Mouse (Mus musculus) yolk sac, embryonic 10.5 days (tissue): ENCODE measurements around the gene Kdr.
A peak's percentile ranks its signal among the peaks of the same experiment; 100 is the strongest.

ENCODE experiments used
- DNase-seq: peaks from one replicate; pipeline ENCODE4 v3.0.0-alpha.2; 2017; ENCODE audit warnings: low spot score

Gene Kdr

DNA sequence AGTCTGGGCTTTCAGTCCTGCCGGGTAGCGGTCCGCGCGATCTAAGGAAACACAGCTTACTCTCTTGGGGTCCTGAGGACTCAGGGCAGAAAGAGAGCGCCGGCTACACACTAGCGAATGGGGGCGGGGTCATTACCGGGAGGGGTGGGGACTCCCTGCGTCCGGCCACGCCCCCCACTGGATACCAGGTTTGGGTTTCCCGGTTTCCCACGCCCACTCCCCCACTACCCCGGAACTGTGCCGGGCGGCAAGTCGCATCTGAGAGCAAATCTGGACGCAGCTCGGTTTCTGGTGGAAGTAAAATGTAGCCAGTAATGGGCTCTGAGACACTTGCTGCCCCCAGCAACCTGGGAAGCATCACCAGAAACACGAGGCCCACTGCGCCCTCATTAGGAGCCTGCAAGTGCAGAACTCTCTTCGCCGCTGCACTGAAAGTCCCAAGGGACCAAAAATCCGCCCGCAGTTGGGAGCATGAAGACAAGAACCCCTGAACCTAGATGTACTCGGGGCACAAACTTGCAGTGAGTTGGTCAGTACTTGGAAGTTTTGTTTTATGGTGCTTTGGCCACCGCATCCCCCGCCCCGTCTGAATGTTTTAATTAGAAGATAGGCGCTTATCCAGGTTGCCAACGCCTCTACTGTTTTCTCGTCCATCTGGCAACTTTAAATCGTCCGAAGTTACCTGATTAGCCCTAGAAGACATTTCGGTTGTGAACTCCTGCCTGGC lies at the start of gene Kdr:
Kdr (minus strand) TSS at position 85 of the 727 bp plus-strand sequence.
- DNase-seq = peak; percentile 83

DNA sequence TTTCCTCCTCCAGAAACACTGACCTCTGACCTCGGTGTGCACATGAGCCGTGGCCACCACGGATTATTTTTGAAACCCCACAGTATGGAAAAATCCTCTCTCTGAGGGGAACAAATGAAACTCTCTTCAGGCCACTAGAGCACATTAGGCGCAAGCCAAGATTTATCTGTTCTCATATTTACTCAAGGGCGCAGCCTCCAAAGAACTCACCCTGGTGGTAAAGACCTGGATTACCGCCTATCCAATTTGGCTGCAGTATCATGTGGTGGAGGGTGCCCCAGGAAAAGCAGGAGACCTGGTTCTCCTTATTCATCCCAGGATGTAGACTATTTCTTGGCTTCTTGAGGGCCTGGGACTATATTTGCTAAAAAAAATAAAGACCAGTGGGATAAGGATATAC lies 48.5 kb upstream of the Kdr start:
- no peak for DNase-seq

DNA sequence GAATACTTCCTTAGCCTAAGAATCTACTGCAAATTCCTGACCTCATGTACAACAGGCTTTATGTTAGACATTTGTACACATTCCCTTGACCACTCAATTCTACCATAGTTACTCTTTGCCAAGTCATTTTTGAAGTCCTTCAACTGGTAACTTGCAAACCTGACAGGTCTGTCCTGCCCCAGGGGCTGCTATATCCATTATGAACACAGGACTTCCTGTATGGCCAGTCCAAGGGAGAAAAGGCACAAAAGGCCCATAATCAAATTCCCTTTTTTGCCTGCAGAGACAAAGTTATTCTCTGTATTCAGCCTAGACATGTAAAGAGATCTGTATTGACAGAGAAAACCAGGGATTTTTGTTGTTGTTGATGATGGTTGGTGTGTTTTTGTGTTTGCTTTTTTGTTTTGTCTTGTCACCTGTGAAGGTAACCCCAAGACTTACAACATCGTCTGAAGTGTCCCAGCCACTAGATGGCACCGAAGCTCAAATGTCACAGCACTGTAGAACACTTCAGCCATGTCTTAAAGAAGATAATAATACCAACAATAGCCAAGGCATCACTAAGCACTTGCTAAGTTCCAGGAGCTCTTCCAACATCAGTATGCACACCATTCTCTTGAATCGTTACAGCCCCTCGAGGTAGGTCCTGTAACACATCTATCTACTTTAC lies 47.9 kb upstream of the Kdr start:
- DNase-seq = no peak

DNA sequence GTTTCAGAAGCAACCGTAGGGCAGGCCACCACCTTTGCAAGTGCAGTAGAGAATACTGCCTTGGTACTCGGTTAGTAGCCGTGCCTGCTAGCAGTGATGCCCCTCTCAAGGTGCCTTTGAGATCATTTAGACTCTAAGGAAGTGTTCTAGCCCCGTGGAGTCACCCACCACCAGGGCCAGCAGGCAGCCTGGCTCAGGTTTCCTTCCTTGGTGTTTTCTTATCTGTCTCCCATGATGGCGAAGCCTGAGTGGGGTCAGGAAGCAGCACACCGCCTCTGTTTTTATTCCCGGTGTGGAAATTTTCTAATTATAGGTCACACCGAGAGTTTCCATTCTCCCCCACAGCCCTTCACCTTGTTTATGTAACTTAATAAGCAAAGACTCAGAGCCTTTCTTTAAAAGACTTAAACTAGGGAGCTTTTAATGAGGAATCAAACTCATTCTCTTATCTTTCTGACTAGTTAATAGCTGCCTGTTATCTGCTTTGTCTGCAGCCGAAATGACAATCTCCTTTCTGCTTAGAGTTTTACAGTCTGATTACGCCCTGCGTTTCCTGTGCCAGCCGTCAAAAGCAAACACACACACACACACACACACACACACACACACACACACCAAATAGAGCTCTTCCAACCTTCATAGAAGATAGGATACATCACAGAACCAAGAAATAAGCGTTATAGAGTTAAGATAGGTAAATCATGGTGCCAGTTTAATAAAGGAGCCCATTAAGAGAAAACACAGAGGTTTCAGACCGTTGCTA lies 44.9 kb upstream of the Kdr start:
- no peak for DNase-seq

DNA sequence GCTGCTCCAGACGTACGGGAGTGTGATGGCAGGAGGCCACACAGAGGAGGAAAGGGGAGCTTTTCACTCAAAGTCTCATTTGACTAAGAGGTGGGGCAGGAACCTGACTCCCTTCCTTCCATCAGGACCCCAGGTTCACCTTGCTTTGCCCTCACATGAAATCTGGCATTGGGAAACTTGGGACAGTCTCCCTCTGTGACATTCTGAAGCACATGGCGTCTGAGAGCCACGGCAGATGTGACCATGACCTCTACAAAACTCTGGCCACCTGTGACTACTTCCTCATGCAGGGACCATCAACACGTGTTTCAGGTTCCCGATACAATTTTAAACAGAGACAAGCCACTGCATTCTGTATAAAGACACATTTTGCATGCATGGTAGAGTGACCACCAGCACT lies 44.2 kb upstream of the Kdr start:
- DNase-seq = no peak

DNA sequence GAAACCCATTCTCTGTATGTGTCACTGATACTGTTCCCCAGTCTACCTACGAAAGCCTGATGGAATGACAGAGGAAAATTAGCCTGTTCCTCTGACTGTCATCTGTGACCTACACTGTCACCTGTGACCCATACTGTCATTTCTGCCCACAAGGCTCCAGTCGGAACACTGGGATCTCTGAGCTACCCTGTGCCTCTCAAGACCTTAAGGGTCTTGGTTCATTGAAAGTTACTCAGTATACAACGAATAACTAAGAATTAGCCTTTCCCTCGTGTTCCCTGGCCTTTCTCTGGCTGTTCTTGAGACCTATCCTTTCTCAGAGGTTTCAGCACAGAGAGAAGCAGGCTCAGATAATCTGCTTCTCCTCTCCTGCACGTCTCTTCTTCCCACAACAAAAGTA lies 40.1 kb upstream of the Kdr start:
- DNase-seq = no peak

DNA sequence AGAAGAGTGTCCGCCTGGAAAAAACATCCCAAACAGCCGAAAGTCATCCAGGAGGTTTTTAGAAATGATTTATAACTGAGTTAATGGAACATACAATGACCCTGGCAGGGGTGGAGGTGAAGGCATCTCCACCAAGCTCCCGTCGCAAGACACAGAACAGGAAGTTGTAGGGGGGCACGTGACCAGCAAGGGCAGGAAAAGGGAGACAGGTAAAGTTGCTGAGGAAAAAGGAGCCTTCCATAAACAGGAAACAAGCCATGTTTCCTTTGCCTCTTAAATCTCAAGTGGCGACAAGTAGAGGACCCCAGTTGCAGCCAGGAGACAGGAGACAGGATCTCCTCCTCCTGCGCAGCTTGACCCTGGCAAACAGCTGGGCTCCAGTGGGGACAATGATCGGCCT lies 37.8 kb upstream of the Kdr start:
- DNase-seq = no peak

DNA sequence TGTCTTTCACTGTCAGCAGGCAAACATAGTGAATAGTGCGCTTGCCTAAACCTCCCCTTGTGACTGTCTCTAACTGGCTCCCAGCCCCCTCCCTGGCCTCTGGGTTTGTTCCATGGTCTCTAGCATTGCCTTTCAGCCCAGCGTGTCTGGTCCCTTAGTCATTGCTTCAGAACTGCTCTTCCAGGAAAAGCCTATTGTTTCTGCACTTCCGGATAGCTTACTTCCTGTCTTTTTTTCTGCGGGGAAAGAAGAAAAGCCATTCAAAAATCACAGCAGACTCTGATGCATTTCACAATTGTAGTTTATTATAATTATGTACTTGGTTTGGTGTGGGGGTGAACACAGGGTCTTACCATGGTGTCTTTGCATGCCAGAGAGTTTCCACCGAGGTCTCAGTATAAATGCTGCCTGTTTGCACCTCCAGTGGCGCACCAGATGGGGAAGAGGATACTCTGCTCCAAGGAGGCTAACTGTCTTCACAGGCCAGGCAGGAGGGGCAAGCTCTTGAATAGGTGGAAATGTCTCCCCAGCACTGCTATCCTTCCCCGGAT lies 35.7 kb upstream of the Kdr start:
- peak; percentile 7 for DNase-seq

DNA sequence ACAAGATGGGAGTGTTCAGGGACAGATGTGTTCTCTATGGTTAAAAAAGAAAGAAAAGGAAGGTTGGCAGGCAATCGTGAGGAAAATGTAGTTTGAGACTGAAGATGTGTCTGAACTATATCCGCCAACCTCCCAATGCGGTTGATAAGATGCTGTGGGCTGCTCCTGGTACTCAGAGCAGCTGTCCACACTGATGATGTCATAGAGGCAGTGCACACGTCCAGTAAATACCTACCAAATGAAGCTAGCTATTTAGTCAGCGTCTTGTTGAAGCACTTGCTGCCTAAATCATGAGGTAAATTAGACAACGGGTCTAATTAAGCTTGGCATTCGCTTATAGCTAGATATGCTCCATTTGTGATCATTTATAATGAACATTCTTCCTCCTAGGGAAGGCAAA lies 28.1 kb upstream of the Kdr start:
- DNase-seq = no peak

DNA sequence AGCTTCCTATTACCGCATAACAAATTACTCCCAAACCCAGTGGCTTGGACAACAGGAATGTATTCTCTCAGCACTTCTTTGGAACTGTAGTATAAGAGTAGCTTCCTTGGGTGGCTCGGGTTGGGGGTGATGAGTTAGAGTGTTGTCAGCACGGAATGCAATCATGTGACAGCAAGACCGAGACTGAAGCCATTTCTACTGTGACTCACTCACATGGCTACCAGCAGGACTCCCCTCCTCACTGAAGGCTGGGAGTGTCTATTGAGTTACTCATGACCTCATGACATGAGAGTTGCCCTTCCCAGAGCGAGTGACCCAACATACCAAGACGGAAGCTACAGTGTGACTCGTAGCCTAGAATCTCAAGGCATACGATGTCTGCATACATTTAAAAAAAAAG lies 12.0 kb upstream of the Kdr start:
- no peak for DNase-seq

DNA sequence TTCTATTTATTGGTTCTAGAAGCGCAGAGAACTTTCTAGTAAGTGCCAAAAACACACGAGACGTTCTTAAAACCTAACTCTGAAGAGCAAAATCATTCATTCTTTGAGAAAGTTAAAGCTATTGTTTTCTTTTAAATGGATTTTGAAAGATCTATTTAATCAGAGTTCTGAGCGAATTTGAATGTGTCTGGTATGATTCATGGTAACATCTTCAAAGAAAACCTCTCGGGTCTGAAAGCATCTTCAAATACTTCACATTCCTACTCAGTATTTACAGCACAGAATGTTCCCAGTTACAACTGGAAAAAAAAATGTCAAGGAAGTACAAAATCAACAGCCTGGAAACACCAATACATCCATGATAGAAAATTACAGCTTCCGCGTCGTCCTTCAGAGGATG lies 9.3 kb upstream of the Kdr start:
- no peak for DNase-seq

DNA sequence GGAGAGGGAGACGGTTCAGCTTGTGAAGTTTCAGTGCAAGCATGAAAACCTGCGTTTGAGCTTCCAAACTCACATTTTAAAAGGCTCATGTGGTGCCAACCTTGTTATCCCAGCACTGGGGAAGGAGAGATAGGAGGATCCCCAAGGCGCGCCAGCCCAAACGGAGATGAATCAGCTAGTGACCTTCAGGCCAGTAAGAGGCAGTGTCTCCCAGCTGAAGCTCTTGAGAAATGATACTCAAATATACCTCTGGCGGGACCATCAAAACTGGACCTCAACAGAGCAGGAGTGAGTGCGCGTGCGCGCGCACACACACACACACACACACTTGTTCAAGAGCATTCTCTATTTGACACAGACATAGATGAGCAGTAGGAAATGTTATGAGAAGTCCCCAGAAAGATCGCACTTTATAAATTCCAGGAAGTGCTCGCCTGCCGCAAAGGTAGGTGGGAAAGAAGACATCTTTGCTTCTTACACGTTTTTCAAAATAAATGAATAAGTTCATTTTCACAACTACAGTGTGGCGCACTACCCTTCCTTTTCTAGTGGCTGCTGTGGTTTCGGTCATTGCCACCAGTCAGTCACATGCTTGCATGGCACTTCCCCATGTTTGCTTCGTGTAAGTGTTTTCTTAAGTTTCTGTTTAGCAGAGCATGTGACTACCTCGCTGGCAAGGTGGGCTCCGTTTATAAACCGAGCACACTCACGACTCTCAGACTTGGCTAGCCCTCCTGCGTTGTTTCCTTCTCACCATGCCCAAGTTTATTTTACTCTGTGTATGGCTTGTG lies 2.5 kb upstream of the Kdr start:
- DNase-seq = no peak

DNA sequence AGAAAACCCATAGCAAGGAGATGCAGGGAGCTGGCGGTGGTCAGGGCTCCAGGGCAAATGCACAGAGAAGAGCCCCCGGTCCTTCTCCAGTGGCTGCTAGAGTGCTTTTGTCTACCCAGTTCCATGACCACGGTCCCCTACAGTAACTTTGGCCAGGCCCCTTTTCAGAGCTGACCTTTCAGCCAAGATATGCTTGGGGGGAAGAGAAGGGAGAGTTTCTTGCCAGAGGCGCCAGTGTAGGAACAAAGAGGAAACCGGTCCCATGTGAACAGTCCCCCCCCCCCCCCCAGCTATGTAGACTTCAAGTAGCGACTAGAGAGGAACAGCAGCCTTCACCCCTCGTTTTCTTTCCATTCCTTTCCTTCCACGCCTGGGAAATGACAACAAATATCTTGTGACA lies 850 bp upstream of the Kdr start:
- DNase-seq = no peak

DNA sequence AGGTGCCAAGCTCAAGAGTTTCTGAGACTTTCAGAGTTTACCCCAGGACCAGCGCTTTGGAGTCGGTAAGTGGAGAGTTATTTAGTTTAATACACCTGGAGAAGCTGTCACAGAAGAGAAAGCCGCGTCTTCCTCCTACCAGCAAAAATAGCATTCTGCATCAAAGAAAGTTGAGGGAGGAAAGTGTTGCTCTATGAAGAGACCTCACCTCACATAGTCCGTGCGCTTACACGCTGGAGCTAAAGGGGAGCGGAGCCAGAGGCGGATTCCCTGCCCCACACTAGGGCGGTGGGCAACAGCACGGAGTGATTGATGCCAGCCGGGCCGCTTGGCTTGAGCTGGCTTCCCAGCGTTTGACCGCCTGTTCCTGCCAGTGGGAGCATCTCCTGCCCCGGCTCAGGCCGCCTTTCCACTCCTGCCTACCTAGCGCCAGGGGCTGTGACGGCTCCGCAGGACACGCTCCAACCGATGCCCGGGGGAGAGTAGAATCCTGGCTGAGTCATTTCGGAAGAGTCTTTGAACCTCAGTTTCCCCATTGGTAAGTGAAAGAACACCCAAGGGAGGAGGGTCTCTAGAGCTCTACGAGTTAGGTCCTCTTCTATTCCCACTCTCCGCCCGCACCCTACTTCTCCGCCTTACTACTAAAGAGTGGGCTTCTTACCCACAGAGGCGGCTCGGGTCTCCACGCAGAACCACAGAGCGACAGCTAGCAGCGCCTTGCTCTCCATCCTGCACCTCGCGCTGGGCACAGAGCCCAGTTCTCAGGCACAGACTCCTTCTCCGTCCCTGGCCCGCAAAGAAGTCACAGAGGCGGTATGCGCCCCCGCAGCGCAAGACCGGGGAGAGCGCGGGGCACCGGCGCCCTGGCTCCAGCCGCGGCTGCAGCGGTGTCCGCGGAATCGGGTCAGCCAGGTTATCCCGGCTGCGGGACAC lies 551 bp downstream of the Kdr start:
- DNase-seq = no peak

DNA sequence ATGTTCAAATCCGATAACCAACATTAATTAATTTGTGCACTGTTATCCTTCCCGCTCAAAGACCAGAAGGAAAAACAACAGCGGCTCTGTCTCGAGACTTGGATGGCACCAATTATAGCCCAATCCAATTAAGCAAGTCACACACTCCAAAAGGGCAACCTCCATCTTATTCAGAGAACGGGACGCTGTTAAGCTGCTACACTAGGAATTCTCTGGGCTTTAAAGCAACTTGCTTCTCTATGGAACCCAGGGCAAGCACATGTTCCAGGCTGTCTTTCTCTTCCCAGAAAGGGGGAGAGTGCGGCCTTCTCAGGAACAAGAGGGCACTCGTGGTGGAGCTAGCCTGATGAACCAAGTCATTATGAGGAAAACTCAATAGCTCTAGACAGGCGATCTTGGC lies 1.6 kb downstream of the Kdr start:
- no peak for DNase-seq

DNA sequence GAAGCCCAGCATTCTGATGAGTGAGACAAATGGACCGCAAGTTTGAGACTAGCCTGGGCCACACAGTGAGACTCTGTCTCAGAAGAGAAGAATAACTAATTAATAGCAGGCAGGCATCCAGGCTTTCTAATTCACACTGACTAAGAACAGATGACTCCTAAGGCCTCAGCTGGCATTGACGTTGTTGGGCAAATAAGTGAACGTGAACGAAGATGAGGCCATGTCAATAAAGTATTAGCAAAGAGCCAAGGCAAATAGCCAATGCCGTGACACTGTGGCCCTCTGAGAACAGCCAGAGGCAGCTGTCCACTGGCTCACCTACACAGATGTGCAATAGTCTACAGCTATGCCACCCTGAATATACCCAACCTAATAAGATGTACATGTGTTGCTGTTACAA lies 2.9 kb downstream of the Kdr start:
- no peak for DNase-seq

DNA sequence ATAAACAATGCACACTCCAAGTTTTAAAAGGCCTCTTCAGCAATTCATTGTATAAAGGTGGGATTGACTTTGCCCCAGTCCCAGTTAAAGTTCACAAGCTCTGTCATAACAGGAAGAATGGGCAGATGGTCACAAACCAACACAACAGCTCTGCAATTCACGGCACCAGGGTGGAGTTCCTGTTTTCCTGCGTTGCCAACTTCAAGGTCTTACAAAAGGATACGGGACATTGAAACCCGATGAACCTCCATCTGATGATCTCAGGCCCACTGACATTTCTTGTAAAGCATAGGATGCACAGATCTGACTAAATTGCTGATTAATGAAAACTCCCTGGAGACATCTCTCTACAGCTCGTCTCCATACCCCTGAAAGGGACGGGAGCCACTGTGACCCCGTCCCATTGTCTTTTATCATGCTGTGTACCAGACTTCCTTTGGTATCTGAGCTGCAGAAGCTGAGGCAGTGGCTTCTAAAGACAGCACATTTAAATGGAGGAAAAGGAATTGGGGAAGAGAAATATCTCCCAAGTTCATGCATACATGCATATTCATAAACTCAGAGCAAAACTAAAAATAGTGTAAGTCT lies 3.6 kb downstream of the Kdr start:
- no peak for DNase-seq

DNA sequence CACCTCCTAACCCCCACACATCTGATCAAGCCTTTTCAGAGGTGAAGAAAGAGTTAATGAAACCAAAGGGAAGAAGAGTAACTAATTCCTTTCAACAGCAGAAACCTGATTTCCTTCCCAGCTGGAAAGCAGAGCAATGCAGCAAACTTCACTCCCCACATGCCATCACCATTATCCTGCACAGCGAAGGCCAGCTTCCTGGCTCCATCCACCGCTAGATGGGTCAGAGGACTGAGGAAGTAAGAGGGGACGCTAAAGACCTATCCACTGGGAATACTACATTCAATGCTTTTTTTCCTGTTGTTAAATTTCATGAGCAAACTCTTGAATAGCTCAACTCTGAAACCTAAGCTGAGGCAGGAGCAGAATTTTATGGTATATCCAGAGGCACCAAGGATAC lies 8.4 kb downstream of the Kdr start:
- no peak for DNase-seq

DNA sequence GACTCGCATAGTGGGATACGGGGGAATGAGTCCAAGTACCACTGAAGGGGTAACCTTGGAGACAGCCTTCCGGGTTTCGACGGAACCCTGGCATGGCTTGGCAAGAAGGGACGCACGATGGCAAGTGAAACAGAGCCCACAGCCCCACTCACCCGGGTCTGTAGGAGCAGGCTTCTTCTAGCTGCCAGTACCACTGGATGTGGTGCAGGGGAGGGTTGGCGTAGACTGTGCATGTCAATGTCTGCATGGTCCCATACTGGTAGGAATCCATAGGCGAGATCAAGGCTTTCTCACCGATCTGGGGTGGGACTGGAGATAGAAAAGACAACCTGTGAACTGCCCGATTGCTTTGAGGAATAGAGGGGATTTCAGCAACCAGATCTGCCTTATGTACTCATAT lies 15.7 kb downstream of the Kdr start:
- no peak for DNase-seq

DNA sequence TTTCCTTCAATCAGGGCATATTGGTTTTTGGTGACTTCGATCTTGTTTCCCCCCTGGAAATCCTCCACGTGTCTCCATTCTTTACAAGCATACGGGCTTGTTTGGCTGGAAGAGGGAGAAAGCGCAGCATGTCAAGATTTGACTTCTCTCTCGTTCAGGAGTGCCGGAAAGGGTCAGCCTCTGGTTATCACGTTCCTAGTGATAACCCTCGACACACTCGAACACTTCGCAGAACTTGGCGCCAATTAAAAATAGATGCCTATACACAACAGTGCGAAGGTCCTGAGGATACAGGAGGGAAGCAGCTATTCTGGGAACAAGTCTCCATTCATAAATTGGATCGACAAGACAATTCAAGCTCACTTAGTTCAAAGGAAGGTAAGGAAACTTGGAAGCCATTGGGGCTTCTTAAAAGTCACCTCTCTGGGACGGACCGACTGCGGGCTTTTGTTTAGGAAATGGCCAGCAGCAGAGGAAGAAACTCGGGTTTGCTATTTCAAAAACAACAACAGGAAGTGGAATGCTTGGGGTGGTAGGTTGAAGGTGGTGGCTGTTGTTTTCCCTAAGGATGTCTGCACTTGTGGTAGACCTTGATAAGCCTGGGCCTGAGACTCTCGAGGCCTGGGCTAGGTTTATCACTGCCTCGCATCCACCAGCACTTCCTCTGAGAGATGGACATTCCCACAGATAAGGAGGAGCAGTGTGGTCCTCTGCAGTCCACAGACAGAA lies 16.4 kb downstream of the Kdr start:
- peak; percentile 39 for DNase-seq
